Mouse (Mus musculus): ENCODE measurements around the gene Cutal.

- TF ChIP-seq E2F4 (IDR thresholded peaks at IDR 0.05; ENCODE audit: insufficient replicate concordance, low read depth, low read length) (no peak), POLR2A (IDR thresholded peaks at IDR 0.05; ENCODE audit: low read depth, low read length) (no peak), RAD21 (IDR thresholded peaks at IDR 0.05; ENCODE audit: low read depth, low read length) (peak; percentile 61), NELFE (IDR thresholded peaks at IDR 0.05; ENCODE audit: low read depth, low read length) (no peak), SIN3A (IDR thresholded peaks at IDR 0.05; ENCODE audit: low read length) (0 out of 2 replicates have a peak, but pooled peaks have one; percentile 21)
These were observed 23.6 kb downstream of the Cutal start for GRCm38 (mm10) chr2:34897820-34898219.
